Mouse (Mus musculus) intestine, embryonic 16.5 days (tissue): ENCODE measurements around the gene Gzmd. TPM values are rescaled to one million over a fixed set of nuclear protein-coding genes. Genes with fewer than 3 reads are reported as not detected.
"Not testable (repeated sequence)": the region's sequence is repeated elsewhere in the genome, so short reads cannot be mapped to it uniquely, and the experiment has no call there.

ENCODE experiments used
- ATAC-seq: fragments of 200-750 bp; cut with Nextera tagmentation; 2 replicates; pipeline ENCODE4 v1.8.0; 2017; ENCODE audit warnings: moderate TSS enrichment, moderate library complexity
- H3K27ac ChIP-seq: fragments of 300-500 bp; sonication (generic); 2 replicates; pipeline ENCODE4 v1.5.1; 2014; ENCODE audit warnings: mild to moderate bottlenecking, low read length
- H3K27me3 ChIP-seq: fragments of 300-500 bp; sonication (generic); replicated peaks from 2 replicates; pipeline ENCODE4 v1.6.1; 2014; ENCODE audit warnings: low read length, control low read depth, mixed read lengths; ENCODE audit not compliant: control insufficient read depth, insufficient read depth
- H3K36me3 ChIP-seq: fragments of 300-500 bp; sonication (generic); 2 replicates; pipeline ENCODE4 v1.6.1; 2014; ENCODE audit warnings: low read length, control low read depth; ENCODE audit not compliant: control insufficient read depth, insufficient read depth
- H3K4me1 ChIP-seq: fragments of 300-500 bp; sonication (generic); 2 replicates; pipeline ENCODE4 v1.6.1; 2014; ENCODE audit warnings: low read length, control low read depth, mixed read lengths; ENCODE audit not compliant: control insufficient read depth, insufficient read depth
- H3K4me2 ChIP-seq: fragments of 300-500 bp; sonication (generic); 2 replicates; pipeline ENCODE4 v1.6.1; 2014; ENCODE audit warnings: low read depth, low read length, control low read depth
- H3K4me3 ChIP-seq: fragments of 300-500 bp; sonication (generic); 2 replicates; pipeline ENCODE4 v1.5.1; 2014; ENCODE audit warnings: mild to moderate bottlenecking, low read length
- H3K9ac ChIP-seq: fragments of 300-500 bp; sonication (generic); 2 replicates; pipeline ENCODE4 v1.6.1; 2014; ENCODE audit warnings: low read depth, low read length
- H3K9me3 ChIP-seq: fragments of 300-500 bp; sonication (generic); 2 replicates; pipeline ENCODE4 v1.6.1; 2016; ENCODE audit warnings: low read length, control low read depth; ENCODE audit not compliant: control insufficient read depth
- WGBS: fragments of 180-500 bp; shearing (Covaris S2); extraction: QIAGEN DNeasy Blood & Tissue Kit; methylation state at CpG from one replicate; pipeline ENCODE4 v1.1.7; 2014; 5-methylcytosine and 5-hydroxymethylcytosine counted together
- polyA plus RNA-seq: library from polyadenylated mRNA; unstranded; fragments of >200 nt; fragmentation: Nextera tagmentation; extraction: Ambion mirVana; gene quantifications from 2 replicates; pipeline ENCODE4 v1.2.1, GENCODE M21; 2015

The Gzmd gene
- not detected in 2 replicates for polyA plus RNA-seq

- not testable (repeated sequence) for ATAC-seq, H3K27me3 ChIP-seq, H3K27ac ChIP-seq, H3K4me1 ChIP-seq, H3K9me3 ChIP-seq, H3K9ac ChIP-seq, H3K4me3 ChIP-seq, H3K36me3 ChIP-seq, H3K4me2 ChIP-seq
- WGBS = 78% methylated on average over 2 of the region's 2 CpGs
Observed at GRCm38 (mm10) chr14:56132508-56132907, at the start of gene Gzmd. TSS of gene Gzmd (minus strand) at chr14:56132608.

GRCm38 (mm10) chr14:56177651-56178050, 45.2 kb upstream of the Gzmd start:
- not testable (repeated sequence) for H3K4me3 ChIP-seq, H3K27me3 ChIP-seq, H3K9ac ChIP-seq, H3K4me2 ChIP-seq, H3K9me3 ChIP-seq, ATAC-seq, H3K4me1 ChIP-seq, H3K27ac ChIP-seq, H3K36me3 ChIP-seq
- 19% methylated on average over 8 of the region's 8 CpGs for WGBS

GRCm38 (mm10) chr14:56174499-56174898, 42.1 kb upstream of the Gzmd start, which contains the start of gene Gzmn:
TSS of gene Gzmn (minus strand) at chr14:56174599.
- Histone ChIP-seq H3K4me3 (no peak within 1 kb of the TSS), H3K4me2 (no peak within 1 kb of the TSS), H3K27ac (no peak within 1 kb of the TSS), H3K9ac (no peak within 1 kb of the TSS), H3K27me3 (no peaks in the 10 kb centered on the region), H3K4me1 (no peaks in the 10 kb centered on the region), H3K9me3 (no peaks in the 10 kb centered on the region), H3K36me3 (no peaks in the 10 kb centered on the region)
- no peak for ATAC-seq
- WGBS = 86% methylated on average over 5 of the region's 5 CpGs

- no peaks in the 10 kb centered on the region for H3K4me1 ChIP-seq
- H3K36me3 ChIP-seq = no peaks in the 10 kb centered on the region
- no peak overlapping the region for H3K4me3 ChIP-seq
- 91% methylated on average over 6 of the region's 6 CpGs for WGBS
- no peaks in the 10 kb centered on the region for H3K9me3 ChIP-seq
- no peak overlapping the region for H3K4me2 ChIP-seq
- ATAC-seq = no peak
- no peaks in the 10 kb centered on the region for H3K27me3 ChIP-seq
- H3K27ac ChIP-seq = no peak overlapping the region
- H3K9ac ChIP-seq = no peak overlapping the region
Observed at GRCm38 (mm10) chr14:56173396-56173795, 41.0 kb upstream of the Gzmd start.

GRCm38 (mm10) chr14:56172744-56173143, 40.3 kb upstream of the Gzmd start:
- Histone ChIP-seq H3K4me2 (no peak overlapping the region), H3K9me3 (no peaks in the 10 kb centered on the region), H3K4me1 (no peaks in the 10 kb centered on the region), H3K4me3 (no peak overlapping the region), H3K27ac (no peak overlapping the region), H3K27me3 (no peaks in the 10 kb centered on the region), H3K36me3 (no peaks in the 10 kb centered on the region), H3K9ac (no peak overlapping the region)
- ATAC-seq = no peak
- 90% methylated on average over 5 of the region's 5 CpGs for WGBS

GRCm38 (mm10) chr14:56168009-56168408, 35.6 kb upstream of the Gzmd start:
- Histone ChIP-seq H3K4me2 (no peak overlapping the region), H3K27me3 (no peaks in the 10 kb centered on the region), H3K27ac (no peak overlapping the region), H3K36me3 (no peaks in the 10 kb centered on the region), H3K4me1 (no peaks in the 10 kb centered on the region), H3K4me3 (no peak overlapping the region), H3K9me3 (no peaks in the 10 kb centered on the region), H3K9ac (no peak overlapping the region)
- 74% methylated on average over 6 of the region's 6 CpGs for WGBS
- ATAC-seq = no peak

- H3K9me3 ChIP-seq = no peaks in the 10 kb centered on the region
- ATAC-seq = no peak
- no peaks in the 10 kb centered on the region for H3K36me3 ChIP-seq
- H3K27me3 ChIP-seq = no peaks in the 10 kb centered on the region
- H3K4me2 ChIP-seq = no peak overlapping the region
- no peak overlapping the region for H3K4me3 ChIP-seq
- H3K27ac ChIP-seq = no peak overlapping the region
- H3K9ac ChIP-seq = no peak overlapping the region
- H3K4me1 ChIP-seq = no peaks in the 10 kb centered on the region
- WGBS = 81% methylated on average over 2 of the region's 2 CpGs
Observed at GRCm38 (mm10) chr14:56162109-56162508, 29.7 kb upstream of the Gzmd start.

GRCm38 (mm10) chr14:56159479-56159878, 27.1 kb upstream of the Gzmd start, which contains the start of gene Gzmg:
TSS of gene Gzmg (minus strand) at chr14:56159579.
- not testable (repeated sequence) for H3K36me3 ChIP-seq, H3K27me3 ChIP-seq, H3K9me3 ChIP-seq, H3K4me3 ChIP-seq, H3K27ac ChIP-seq, ATAC-seq, H3K4me1 ChIP-seq, H3K9ac ChIP-seq, H3K4me2 ChIP-seq
- WGBS = 89% methylated on average over 2 of the region's 2 CpGs

GRCm38 (mm10) chr14:56155340-56155739, 22.9 kb upstream of the Gzmd start:
- ATAC-seq = no peak
- Histone ChIP-seq H3K9ac (no peak overlapping the region), H3K36me3 (no peaks in the 10 kb centered on the region), H3K9me3 (no peaks in the 10 kb centered on the region), H3K4me1 (no peaks in the 10 kb centered on the region), H3K4me2 (no peak overlapping the region), H3K27ac (no peak overlapping the region), H3K4me3 (no peak overlapping the region), H3K27me3 (no peaks in the 10 kb centered on the region)
- 79% methylated on average over 2 of the region's 2 CpGs for WGBS

- not testable (repeated sequence) for H3K27ac ChIP-seq, ATAC-seq, H3K27me3 ChIP-seq, H3K36me3 ChIP-seq, H3K9me3 ChIP-seq, H3K9ac ChIP-seq, H3K4me1 ChIP-seq, H3K4me3 ChIP-seq, H3K4me2 ChIP-seq
- 79% methylated on average over 1 of the region's 1 CpGs for WGBS
Observed at GRCm38 (mm10) chr14:56133675-56134074, 1.3 kb upstream of the Gzmd start.
